Mouse (Mus musculus): Measurements from ENCODE around the gene Kpna3. TPM values are rescaled to one million over a fixed set of nuclear protein-coding genes. Genes with fewer than 3 reads are reported as not detected.

Kpna3 gene
- polyA plus RNA-seq (2014; fragmentation: Nextera tagmentation; extraction: Ambion mirVana) = 114 and 122 TPM in 2 replicates

DNA sequence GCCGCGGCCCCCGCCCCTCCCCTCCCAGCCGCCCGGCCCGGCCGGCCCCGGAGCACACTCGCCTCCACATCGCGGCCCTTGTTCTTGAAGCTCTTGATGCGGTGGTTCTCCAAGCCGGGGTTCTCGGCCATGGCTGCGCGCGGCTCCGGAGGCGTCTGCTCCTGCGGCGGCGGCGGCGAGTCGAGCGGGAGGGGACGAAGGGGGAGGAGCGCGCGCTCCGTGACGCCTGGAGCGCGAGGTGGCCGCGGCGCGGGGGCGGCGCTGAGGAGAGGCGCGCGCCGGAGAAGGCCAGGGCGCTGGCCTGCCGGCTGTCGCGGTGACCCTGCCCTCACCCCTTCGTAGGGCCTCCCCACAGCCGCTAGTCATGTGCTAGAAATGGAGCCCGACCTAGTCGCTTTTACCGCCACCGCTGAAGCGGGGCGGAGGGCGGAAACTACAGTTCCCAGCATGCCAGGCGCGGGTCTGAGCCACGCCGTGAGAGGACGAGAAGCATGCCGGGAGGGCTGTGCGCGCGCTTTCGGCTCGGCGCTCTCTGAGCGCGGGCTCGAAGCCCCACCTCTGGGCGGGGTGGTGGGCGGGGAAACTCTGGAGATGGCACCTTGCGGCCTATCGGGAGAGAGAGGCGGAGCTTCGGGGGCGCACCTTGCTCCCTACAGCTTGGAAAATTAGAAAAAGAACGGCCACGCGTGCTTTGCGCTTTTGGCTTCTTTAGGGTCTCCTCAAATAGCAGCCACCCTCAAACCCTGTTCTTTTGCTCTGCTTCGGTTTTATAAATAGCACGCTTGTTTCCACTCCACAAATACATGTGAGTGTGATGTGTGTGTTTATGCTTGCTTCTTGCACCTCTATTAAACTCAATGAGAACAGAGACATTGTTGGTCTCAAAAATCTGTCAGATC, at the start of gene Kpna3:
Gene Kpna3 (minus strand): TSS at position 214 of the 899 bp plus-strand sequence.
- DNase-seq (ENCODE audit: low spot score) (peak; percentile 99), ATAC-seq (replicated peaks; ENCODE audit: insufficient number of reproducible peaks, low FRiP score, low TSS enrichment, low read depth) (peak; percentile 98)
- Histone ChIP-seq H3K4me3 (ENCODE audit: low read depth, low read length) (peak within 1 kb of the TSS; percentile 69), H3K36me3 (replicated peaks; ENCODE audit: control insufficient read depth, insufficient read depth, low read depth, low read length) (no peaks in the 10 kb centered on the region), H3K27ac (replicated peaks; ENCODE audit: low read depth, low read length) (peak within 1 kb of the TSS; percentile 92), H3K4me1 (ENCODE audit: control insufficient read depth, insufficient read depth, low read length) (no peaks in the 10 kb centered on the region), H3K9me3 (replicated peaks; ENCODE audit: control insufficient read depth, low read length) (no peaks in the 10 kb centered on the region), H3K4me2 (ENCODE audit: low read depth, low read length) (peak within 1 kb of the TSS; percentile 49), H3K9ac (replicated peaks; ENCODE audit: low read length) (peak within 1 kb of the TSS; percentile 74), H3K27me3 (ENCODE audit: control insufficient read depth, insufficient read depth, low read length) (no peaks in the 10 kb centered on the region)
- WGBS = under 1% methylated on average over 73 of the region's 85 CpGs

DNA sequence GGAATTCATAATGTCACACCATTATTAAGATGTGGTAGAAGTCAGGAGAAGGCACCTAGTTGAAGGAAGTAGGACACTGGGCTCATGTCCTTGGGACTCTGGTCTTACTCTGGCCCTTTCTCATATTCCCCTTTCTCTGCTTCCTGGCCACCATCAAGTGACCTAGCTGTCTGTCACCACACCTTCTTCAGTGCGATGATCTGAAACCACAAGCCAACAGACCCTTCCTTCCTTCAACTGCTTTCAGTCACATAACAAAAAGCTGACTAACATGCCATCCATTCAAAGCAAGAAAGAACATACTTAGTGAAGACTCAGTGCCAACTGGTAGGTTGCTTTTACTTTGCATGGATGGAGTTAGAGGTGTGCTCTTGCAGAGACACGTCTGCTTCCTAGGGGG, 20.7 kb upstream of the Kpna3 start:
- 77% methylated on average over 2 of the region's 2 CpGs for WGBS
- H3K4me3 ChIP-seq (ENCODE audit: low read depth, low read length) = no peak overlapping the region

DNA sequence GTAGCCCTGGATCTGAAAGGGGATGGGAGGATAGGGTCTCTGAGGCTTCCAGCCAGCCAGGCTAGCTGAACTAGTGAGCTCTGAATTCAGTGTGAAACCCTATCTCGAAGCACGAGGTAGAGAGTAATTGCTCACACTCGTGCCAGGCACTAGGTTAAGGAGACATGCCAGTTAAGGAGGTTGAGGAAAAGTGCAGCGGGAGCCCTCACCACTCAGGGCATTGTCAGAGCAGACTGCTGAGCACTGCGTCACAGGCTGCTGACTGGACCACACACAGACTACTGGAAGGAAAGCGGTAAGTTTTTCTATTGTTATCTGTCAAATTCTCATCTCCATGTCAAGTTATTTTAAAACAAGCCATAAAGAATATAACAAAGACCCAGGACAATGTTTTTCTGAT, 17.8 kb upstream of the Kpna3 start:
- H3K27ac ChIP-seq (replicated peaks; ENCODE audit: low read depth, low read length) = no peak overlapping the region
- H3K9ac ChIP-seq (replicated peaks; ENCODE audit: low read length) = no peak overlapping the region
- no peak overlapping the region for H3K4me3 ChIP-seq (ENCODE audit: low read depth, low read length)
- H3K9me3 ChIP-seq (replicated peaks; ENCODE audit: control insufficient read depth, low read length) = no peaks in the 10 kb centered on the region
- ATAC-seq (replicated peaks; ENCODE audit: insufficient number of reproducible peaks, low FRiP score, low TSS enrichment, low read depth) (no peak), DNase-seq (ENCODE audit: low spot score) (no peak)
- no peaks in the 10 kb centered on the region for H3K4me1 ChIP-seq (ENCODE audit: control insufficient read depth, insufficient read depth, low read length)
- no peaks in the 10 kb centered on the region for H3K27me3 ChIP-seq (ENCODE audit: control insufficient read depth, insufficient read depth, low read length)
- H3K4me2 ChIP-seq (ENCODE audit: low read depth, low read length) = no peak overlapping the region
- H3K36me3 ChIP-seq (replicated peaks; ENCODE audit: control insufficient read depth, insufficient read depth, low read depth, low read length) = no peaks in the 10 kb centered on the region
- WGBS = 43% methylated on average over 6 of the region's 6 CpGs

More for the DNA sequence above, 20.7 kb upstream of the Kpna3 start:
- H3K27me3 ChIP-seq (ENCODE audit: control insufficient read depth, insufficient read depth, low read length) = no peaks in the 10 kb centered on the region
- ATAC-seq (replicated peaks; ENCODE audit: insufficient number of reproducible peaks, low FRiP score, low TSS enrichment, low read depth) (no peak), DNase-seq (ENCODE audit: low spot score) (no peak)
- H3K4me1 ChIP-seq (ENCODE audit: control insufficient read depth, insufficient read depth, low read length) = no peaks in the 10 kb centered on the region
- H3K27ac ChIP-seq (replicated peaks; ENCODE audit: low read depth, low read length) = no peak overlapping the region
- H3K9me3 ChIP-seq (replicated peaks; ENCODE audit: control insufficient read depth, low read length) = no peaks in the 10 kb centered on the region
- H3K36me3 ChIP-seq (replicated peaks; ENCODE audit: control insufficient read depth, insufficient read depth, low read depth, low read length) = no peaks in the 10 kb centered on the region
- no peak overlapping the region for H3K9ac ChIP-seq (replicated peaks; ENCODE audit: low read length)
- H3K4me2 ChIP-seq (ENCODE audit: low read depth, low read length) = no peak overlapping the region

DNA sequence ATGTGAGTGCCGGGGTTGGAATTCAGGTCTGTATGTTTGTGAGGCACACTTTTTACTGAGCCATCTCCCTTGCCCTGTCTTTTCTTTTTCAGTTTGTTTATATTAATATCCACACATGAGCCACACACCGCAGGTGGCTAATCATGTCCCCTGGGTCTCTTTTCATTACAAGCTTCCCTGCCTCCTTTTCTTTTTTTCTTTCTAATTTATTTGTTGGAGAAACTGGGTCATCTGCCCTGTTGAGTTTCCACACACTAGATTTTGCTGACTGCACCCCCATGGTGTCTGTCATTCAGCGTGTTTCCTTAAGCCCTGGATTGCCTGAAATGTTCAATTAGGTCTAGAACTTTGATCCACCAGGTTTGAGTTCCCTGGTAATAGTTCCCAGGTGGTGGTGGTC, 15.9 kb upstream of the Kpna3 start:
- H3K9me3 ChIP-seq (replicated peaks; ENCODE audit: control insufficient read depth, low read length) = no peaks in the 10 kb centered on the region
- no peaks in the 10 kb centered on the region for H3K4me1 ChIP-seq (ENCODE audit: control insufficient read depth, insufficient read depth, low read length)
- 48% methylated on average over 3 of the region's 3 CpGs for WGBS
- ATAC-seq (replicated peaks; ENCODE audit: insufficient number of reproducible peaks, low FRiP score, low TSS enrichment, low read depth) (no peak), DNase-seq (ENCODE audit: low spot score) (peak; percentile 45)
- H3K27ac ChIP-seq (replicated peaks; ENCODE audit: low read depth, low read length) = no peak overlapping the region
- no peak overlapping the region for H3K9ac ChIP-seq (replicated peaks; ENCODE audit: low read length)
- H3K4me2 ChIP-seq (ENCODE audit: low read depth, low read length) = no peak overlapping the region
- no peak overlapping the region for H3K4me3 ChIP-seq (ENCODE audit: low read depth, low read length)
- no peaks in the 10 kb centered on the region for H3K36me3 ChIP-seq (replicated peaks; ENCODE audit: control insufficient read depth, insufficient read depth, low read depth, low read length)
- no peaks in the 10 kb centered on the region for H3K27me3 ChIP-seq (ENCODE audit: control insufficient read depth, insufficient read depth, low read length)

DNA sequence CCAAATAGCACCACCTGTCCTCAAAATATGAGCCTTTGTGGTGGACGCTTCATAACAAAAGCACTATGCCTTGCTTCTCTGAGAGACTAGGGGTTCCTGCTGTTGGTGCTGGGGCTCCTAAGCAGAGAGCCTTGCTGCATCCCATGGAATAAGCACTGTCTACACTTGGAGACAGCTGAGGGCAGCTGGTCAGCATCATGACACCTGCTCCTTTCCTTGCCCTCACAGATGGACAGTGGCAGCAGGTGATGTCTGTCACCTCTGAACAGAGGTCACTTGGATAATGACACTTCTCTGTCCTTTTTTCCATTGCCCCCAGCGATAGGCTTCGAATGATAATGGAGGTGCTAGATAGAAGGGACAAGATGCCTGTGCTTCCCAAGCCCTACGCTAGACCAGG, 13.4 kb upstream of the Kpna3 start:
- H3K27ac ChIP-seq (replicated peaks; ENCODE audit: low read depth, low read length) = no peak overlapping the region
- no peak for ATAC-seq (replicated peaks; ENCODE audit: insufficient number of reproducible peaks, low FRiP score, low TSS enrichment, low read depth)
- WGBS = 80% methylated on average over 4 of the region's 4 CpGs

DNA sequence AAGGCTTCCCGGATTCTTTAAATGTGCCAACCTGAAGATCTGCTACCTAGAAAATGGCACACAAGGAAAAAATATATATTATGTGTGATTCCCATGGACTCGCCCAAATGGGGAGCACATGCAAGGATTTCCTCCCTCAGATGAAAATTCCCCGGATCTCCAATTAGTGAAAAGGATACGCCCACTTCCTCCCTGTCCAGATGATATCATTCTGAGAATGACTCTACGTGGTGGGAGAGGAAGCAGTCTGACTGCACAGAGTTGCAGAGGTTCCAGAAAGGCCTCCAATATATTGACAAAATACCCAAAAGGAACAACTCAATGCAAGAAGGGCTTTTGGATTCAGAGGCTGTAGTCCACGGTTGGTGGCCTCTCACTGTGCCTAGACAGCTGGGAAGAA, 12.8 kb upstream of the Kpna3 start:
- ATAC-seq (replicated peaks; ENCODE audit: insufficient number of reproducible peaks, low FRiP score, low TSS enrichment, low read depth) (no peak), DNase-seq (ENCODE audit: low spot score) (peak; percentile 51)
- Histone ChIP-seq H3K9ac (replicated peaks; ENCODE audit: low read length) (no peak overlapping the region), H3K27ac (replicated peaks; ENCODE audit: low read depth, low read length) (no peak overlapping the region), H3K4me1 (ENCODE audit: control insufficient read depth, insufficient read depth, low read length) (no peaks in the 10 kb centered on the region), H3K36me3 (replicated peaks; ENCODE audit: control insufficient read depth, insufficient read depth, low read depth, low read length) (no peaks in the 10 kb centered on the region), H3K27me3 (ENCODE audit: control insufficient read depth, insufficient read depth, low read length) (no peaks in the 10 kb centered on the region), H3K4me3 (ENCODE audit: low read depth, low read length) (no peak overlapping the region), H3K9me3 (replicated peaks; ENCODE audit: control insufficient read depth, low read length) (no peaks in the 10 kb centered on the region), H3K4me2 (ENCODE audit: low read depth, low read length) (no peak overlapping the region)
- 50% methylated on average over 6 of the region's 6 CpGs for WGBS

More for the DNA sequence above, 13.4 kb upstream of the Kpna3 start:
- Histone ChIP-seq H3K36me3 (replicated peaks; ENCODE audit: control insufficient read depth, insufficient read depth, low read depth, low read length) (no peaks in the 10 kb centered on the region), H3K4me3 (ENCODE audit: low read depth, low read length) (no peak overlapping the region), H3K27me3 (ENCODE audit: control insufficient read depth, insufficient read depth, low read length) (no peaks in the 10 kb centered on the region), H3K9ac (replicated peaks; ENCODE audit: low read length) (no peak overlapping the region), H3K9me3 (replicated peaks; ENCODE audit: control insufficient read depth, low read length) (no peaks in the 10 kb centered on the region), H3K4me2 (ENCODE audit: low read depth, low read length) (no peak overlapping the region), H3K4me1 (ENCODE audit: control insufficient read depth, insufficient read depth, low read length) (no peaks in the 10 kb centered on the region)
- DNase-seq (ENCODE audit: low spot score) = no peak

DNA sequence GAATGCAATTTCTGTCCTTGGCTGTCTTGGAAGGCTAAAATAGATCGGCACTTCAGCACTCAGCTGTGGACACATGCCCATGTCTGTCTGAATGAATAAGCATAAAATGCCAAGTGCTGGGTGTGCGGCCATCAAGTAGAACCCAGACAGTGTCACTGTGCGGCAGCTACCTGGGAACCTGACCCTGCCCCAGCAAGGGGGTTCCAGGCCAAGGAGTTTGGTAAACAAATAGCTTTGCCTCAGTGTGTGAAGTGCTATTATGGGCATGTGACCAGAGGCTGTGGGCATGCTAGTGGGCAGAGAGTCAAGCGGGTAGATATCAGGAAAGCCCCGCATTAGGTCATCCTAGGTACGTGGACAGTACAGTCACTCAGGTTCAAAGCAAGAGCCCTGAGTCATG, 8.1 kb upstream of the Kpna3 start:
- Histone ChIP-seq H3K4me2 (ENCODE audit: low read depth, low read length) (no peak overlapping the region), H3K27ac (replicated peaks; ENCODE audit: low read depth, low read length) (no peak overlapping the region), H3K36me3 (replicated peaks; ENCODE audit: control insufficient read depth, insufficient read depth, low read depth, low read length) (no peaks in the 10 kb centered on the region), H3K4me1 (ENCODE audit: control insufficient read depth, insufficient read depth, low read length) (no peaks in the 10 kb centered on the region), H3K9ac (replicated peaks; ENCODE audit: low read length) (no peak overlapping the region), H3K4me3 (ENCODE audit: low read depth, low read length) (no peak overlapping the region), H3K27me3 (ENCODE audit: control insufficient read depth, insufficient read depth, low read length) (no peaks in the 10 kb centered on the region), H3K9me3 (replicated peaks; ENCODE audit: control insufficient read depth, low read length) (no peaks in the 10 kb centered on the region)
- WGBS = 90% methylated on average over 6 of the region's 6 CpGs
- no peak for ATAC-seq (replicated peaks; ENCODE audit: insufficient number of reproducible peaks, low FRiP score, low TSS enrichment, low read depth)
- no peak for DNase-seq (ENCODE audit: low spot score)

DNA sequence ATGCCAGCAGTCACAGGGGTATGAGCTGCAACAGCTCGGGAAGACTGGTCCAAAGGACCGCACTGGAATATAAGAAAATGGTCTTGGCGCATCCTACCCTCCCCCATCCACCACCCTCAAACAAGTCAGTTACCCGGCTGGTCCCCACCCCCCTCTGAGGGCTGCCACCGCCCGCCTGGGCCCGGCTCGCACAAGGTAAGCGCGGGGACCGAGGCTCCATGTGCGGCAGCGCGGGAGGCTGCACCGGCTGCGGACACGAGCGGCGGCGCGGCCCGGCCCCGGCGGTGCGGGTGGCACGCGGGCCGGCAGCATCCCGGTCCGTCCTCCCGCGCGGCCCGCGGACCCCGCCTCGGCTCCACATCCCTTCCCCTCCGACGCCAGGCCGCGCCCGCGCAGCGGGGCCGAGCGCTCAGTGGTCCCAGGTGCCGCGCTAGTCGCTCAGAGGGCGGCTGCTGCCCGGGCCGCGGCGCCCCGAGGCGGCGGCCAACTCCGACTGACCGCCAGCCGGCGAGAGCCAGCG, 473 bp downstream of the Kpna3 start:
- no peaks in the 10 kb centered on the region for H3K9me3 ChIP-seq (replicated peaks; ENCODE audit: control insufficient read depth, low read length)
- DNase-seq (ENCODE audit: low spot score) (peak; percentile 67), ATAC-seq (replicated peaks; ENCODE audit: insufficient number of reproducible peaks, low FRiP score, low TSS enrichment, low read depth) (peak; percentile 77)
- H3K4me2 ChIP-seq (ENCODE audit: low read depth, low read length) = peak overlapping the region; percentile 49
- H3K27ac ChIP-seq (replicated peaks; ENCODE audit: low read depth, low read length) = peak overlapping the region; percentile 92
- H3K4me3 ChIP-seq (ENCODE audit: low read depth, low read length) = peak overlapping the region; percentile 69
- WGBS = under 1% methylated on average over 55 of the region's 62 CpGs
- H3K36me3 ChIP-seq (replicated peaks; ENCODE audit: control insufficient read depth, insufficient read depth, low read depth, low read length) = no peaks in the 10 kb centered on the region
- H3K9ac ChIP-seq (replicated peaks; ENCODE audit: low read length) = peak overlapping the region; percentile 74
- no peaks in the 10 kb centered on the region for H3K27me3 ChIP-seq (ENCODE audit: control insufficient read depth, insufficient read depth, low read length)
- H3K4me1 ChIP-seq (ENCODE audit: control insufficient read depth, insufficient read depth, low read length) = no peaks in the 10 kb centered on the region

Data from embryonic facial prominence, embryonic 11.5 days (tissue).